Mouse (Mus musculus) CD8-positive naive resting alpha-beta T cell, adult 57 days (primary cell): Measurements from ENCODE around the gene Mylk. TPM values are rescaled to one million over a fixed set of nuclear protein-coding genes. Genes with fewer than 3 reads are reported as not detected.

Experiments used
- total RNA-seq: library from RNA; stranded (reverse); gene quantifications from one replicate; pipeline ENCODE4 v1.2.4, GENCODE M21; 2023

Mylk gene
- 0.21 TPM for total RNA-seq

DNA sequence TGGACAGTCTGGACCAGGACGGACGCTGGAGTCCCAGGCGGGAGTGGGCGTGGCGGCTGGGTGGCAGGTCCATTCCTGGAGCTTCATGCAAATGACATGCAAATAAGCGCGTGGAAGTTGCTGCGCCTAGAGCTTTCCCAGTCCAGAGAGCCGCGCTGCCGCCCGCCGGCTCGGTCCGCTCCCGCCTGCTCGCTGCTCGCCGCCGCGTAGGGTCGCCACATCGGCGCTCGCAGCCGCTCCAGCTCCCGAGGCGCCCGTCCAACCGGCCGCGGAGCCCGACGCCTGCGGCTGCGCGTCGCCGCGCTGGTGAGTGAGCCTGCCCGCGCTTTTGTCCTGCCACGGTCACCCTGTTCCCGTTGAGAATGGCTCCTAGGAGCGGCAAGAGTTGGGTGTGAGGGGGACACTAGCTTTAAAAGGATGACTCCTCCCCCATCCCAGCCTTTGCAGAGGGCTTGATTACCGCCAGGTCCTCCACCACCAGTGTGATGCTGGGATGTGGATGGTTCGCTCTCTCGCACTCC, at the start of gene Mylk:
Mylk (plus strand) TSS at position 146 of the 521 bp plus-strand sequence.

DNA sequence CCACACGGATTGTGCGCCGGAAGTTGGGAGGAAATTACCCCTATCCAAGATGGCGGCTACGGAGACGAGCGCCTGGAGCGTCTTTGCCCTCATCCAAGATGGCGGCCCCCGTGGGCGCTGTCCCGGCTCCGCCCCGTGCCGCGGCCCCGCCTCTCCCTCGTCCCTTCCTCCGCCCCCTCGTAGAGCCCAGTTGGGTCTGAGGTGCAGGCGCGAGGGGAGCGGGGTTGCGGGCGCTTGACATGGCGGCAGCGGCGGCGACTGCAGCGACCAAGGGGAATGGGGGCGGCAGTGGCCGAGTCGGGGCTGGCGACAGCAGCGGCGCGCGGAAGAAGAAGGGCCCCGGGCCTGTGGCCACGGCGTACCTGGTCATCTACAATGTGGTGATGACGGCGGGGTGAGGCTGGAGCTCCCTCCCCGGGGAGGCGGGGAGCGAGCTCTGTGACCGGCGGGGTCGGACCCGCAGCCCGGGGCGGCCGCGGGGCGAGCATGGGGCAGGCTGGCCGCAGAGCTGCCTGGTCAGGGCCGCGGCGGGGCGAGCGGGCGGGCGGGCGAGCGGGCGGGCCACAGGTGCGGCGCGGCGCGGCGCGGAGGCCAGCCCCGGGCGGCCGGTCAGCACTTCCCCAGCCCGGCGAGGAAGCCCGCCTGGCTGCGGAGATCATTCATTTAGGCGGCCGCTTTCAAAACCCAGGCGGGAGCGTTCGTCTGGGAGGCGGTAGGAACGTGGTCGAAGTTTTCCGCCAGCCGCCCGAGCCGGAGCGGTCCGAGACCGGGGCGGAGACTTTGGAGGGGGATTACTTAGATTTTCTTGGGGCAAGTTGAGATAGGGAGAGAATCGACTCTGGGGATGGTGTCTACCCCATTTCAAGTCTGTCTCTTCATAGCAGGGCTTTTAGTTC, 277.5 kb downstream of the Mylk start, which contains the start of gene Hacd2:
Hacd2 (plus strand) TSS at position 187 of the 896 bp plus-strand sequence.

Other genes starting within 250 kb of the Mylk start
- 2.4 TPM for gene Kalrn, start 171.7 kb upstream of the Mylk start, total RNA-seq
- not detected for gene Ropn1, start 95.3 kb upstream of the Mylk start, total RNA-seq
- gene Ccdc14, start 54.6 kb upstream of the Mylk start, total RNA-seq: 4.3 TPM